Mouse (Mus musculus): ENCODE measurements at regions not wholly inside any gene's neighbourhood (a gene's known extent, or its start where the extent isn't known, plus 50 kb on each side); places are given as distances from the start of the nearest gene placed in this dataset.

- TF ChIP-seq ZNF384 (IDR thresholded peaks at IDR 0.05; ENCODE audit: low read depth, low read length) (no peak), ZC3H11A (IDR thresholded peaks at IDR 0.05; ENCODE audit: borderline replicate concordance, low read depth, low read length) (no peak), MAFK (IDR thresholded peaks at IDR 0.05; ENCODE audit: insufficient read depth, low read depth, low read length) (no peak), CHD2 (IDR thresholded peaks at IDR 0.05; ENCODE audit: low read depth, low read length) (no peak), HCFC1 (IDR thresholded peaks at IDR 0.05; ENCODE audit: borderline replicate concordance, insufficient read depth, low read length) (no peak)
Measured at GRCm38 (mm10) chr16:86277031-86277430, 375.4 kb upstream of the Adamts5 start.

All from ES-E14 (cell line).